Mouse (Mus musculus) mouse trophoblast stem cell (cell line): ENCODE measurements at regions not wholly inside any gene's neighbourhood (a gene's known extent, or its start where the extent isn't known, plus 50 kb on each side); places are given as distances from the start of the nearest gene placed in this dataset.

ENCODE experiments used
- in situ Hi-C, 2 experiments: fragments of 300-500 bp; cut with MseI, MboI; formaldehyde crosslinking; loops; 2 replicates in 1 of 2; 3 replicates in 1 of 2; pipeline ENCODE4 v1.15.1; 2025

DNA sequence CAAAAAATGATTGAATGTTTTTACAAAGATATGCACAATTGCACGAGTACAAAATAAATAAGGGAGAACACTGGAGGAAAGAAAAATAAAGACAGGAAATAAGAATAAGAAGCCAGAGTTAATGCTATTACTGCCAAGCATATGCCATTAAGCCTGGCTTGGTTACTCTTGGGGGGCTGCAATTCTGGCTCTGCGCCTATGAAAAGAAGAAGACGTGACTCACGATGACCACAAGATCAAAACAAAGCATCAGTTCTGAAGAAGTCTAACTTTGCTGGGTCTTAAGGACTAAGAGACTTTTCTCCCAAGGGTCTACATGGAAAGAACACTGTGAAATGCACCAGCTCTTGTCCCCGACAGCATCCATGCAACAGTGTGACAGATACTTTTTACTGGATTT, 454.8 kb upstream of the Mpdz start:
- in situ Hi-C loops, result no loop called here

DNA sequence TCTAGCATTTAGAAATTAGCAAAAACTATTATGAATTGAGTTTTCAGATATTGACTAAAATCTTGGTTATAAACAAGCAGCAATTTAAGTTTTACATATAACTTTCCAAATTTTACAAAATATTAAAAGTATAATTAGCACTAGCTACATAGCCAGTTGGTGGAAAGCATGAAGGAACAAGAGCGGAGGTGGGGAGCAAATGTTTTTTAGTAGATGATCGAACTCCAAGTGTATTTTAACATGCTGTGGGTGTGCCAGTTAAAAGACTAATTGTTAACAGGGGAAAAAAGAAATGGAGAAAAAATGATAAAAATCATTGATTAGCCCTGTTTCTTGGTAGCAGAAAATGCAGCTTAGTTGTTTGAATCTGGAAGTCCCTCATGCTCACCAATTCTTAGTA, 426.3 kb upstream of the Mpdz start:
- in situ Hi-C loops, result no loop called here

DNA sequence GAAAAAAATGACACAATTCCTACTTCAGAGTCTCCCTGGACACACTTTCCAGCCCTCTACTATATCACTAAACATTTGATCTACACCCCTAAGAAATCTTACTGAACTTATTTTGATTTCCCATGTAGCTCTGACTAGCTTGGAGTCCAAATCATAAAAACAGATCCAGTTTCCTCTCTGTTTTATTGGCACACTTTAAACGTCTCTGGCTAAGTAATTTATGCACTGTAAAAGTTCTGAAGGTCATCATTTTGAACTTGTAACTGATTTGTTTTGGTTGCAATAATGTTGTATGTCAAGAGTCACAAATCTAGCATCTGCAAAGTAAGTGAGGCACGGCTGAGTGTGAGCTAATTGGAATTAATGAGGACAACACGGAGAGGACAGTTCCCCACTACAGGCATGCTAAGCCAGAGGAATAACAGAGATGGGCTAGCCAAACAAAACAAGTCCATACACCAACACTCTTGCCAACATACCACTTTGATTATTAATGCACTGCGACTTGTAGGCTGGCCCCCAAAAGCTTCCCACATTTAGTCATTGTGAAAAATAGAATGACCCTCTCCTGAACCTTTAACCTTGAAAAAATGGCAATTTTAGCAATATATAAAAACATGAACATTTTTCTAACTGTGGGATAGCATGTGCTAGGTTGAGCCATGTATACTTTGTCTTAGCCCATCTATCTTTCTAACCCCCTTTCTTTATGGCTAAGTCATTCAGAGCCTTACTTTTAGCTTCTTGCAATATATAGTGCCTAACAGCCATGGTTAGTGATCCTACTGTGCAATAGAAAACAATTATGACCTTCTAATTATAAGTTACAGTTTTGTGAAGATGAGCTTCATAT, 399.3 kb upstream of the Mpdz start:
- in situ Hi-C loops, result no loop called here

DNA sequence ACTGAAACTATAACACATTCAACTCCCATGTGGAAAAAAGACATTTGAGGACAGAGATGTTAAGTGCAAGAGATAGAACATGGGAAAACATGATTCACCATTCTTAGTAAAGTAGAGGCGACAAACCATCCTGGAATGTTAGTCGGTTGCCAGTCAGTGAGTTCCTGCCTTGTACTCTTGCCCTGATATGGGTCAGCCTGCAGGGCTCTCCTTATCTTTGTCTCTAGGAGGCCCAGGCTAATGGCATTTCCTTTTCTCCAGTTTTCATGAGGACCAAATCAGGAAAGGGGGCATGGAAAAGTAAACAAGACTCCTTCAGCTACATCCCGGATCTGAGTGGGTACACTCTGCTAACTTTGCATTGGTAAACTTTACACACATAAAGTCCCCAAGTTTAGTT, 387.4 kb upstream of the Mpdz start:
- in situ Hi-C loops, result no loop called here

DNA sequence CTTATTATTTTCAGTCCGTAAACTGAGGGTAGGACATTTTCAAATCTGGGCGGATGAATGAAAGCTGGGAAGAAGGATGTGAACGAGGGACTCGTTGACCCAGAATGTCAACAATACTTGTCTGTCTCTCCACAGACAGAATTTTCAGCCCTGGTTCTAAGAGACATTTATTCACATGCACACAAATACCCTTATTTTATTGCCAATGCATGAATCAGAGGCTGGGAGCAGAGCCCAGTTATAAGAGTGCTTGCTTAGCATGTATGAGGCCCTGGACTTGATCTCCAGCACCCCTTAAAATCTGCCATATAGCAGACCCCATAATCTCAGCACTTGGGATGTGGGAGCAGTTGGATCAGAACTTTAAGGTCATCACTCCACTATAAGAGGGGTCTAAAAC, 384.8 kb upstream of the Mpdz start:
- in situ Hi-C loops, result no loop called here

DNA sequence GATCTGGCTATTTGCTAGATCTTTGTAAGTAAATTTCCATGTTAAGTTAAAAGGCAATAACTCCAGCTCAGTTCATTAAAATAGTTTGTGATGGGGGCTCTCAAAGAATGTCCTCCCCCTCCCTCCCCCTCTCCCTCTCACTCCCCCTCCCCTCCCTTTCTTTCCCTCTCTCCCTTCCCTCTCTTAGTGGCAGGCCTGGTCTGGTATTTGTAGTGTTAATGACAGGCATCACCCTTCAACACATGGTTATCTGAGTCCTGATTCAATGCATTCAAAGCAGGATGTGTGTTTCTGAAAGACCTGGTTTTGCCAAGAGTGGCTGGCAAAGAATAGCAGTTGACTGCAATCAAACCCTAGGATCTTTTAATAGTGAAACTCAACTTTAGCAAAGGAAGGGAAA, 383.4 kb upstream of the Mpdz start:
- in situ Hi-C loops, result no loop called here

DNA sequence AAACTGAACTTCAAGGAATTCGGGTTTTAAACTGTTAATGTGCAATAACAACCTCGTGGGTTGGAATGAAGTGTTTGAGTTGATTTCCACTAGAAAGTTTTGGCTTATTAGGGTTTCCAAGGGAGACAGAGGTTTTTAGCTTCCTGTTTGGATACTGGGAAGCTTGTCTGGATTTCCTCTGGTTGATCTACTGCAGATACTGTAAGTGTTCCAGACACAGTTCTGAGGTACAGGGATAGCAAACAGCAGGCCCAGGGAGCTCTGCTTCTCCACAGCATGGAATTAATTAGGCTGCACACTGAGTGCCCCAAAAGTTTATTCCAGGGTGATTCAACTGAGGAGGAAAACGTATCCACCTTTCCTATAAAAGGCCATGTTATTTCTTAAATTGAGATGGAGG, 381.0 kb upstream of the Mpdz start:
- in situ Hi-C loops, result no loop called here

DNA sequence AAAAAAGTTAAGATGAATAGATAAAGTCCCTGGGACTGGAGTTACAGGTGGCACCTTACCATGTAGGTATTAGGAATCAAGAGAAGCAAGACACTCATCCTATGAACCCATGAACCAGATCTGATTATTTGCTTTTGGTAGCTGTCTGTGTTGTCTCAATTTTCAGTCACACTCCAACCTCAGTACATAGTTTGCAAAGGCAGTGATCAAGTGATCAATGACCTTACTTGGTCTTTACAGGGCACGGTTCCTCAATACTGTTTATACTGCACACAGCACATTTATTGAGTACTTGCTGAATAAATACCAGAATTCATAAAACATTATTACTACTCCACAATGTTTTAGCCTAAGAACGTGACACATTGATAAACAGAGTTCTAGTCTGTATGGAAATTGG, 346.7 kb upstream of the Mpdz start:
- in situ Hi-C loops, result no loop called here

DNA sequence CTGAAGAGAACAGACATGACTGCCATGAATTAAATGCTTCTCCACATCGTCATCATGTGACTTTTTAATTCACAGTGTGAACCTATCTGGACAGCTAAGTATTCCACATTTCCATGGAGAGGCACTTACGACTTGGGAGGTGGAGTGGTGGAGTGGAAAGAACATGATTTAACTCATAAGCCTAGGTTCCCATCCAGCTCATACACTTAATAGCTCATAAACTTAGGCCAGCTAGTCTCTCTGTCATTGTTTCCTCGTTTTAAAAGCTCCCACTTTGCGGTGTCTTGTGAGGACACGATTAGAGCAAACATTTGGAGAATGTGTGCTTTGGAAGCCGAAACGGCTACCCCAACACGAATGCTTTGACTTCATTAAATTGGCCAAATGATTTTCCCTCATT, 346.0 kb upstream of the Mpdz start:
- in situ Hi-C loops, result no loop called here

DNA sequence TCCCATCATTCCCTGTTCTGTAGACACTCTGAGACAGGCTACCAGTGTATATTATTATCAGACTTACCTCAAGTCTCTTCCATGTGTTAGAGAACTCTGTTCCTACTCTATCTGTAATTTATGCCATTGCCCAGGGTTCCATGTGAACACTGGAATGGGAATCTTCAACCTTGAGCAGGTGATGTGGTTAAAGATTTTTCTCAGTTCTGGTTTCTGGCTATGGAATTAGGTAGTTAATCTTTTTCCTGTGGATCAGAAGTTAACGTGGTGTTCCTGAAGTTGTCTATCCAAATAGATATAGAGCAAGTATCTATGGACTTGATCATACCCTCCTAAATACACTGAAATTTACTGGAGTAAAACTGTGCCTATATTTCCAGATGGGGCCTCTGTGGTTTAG, 339.4 kb upstream of the Mpdz start:
- in situ Hi-C loops, result no loop called here

DNA sequence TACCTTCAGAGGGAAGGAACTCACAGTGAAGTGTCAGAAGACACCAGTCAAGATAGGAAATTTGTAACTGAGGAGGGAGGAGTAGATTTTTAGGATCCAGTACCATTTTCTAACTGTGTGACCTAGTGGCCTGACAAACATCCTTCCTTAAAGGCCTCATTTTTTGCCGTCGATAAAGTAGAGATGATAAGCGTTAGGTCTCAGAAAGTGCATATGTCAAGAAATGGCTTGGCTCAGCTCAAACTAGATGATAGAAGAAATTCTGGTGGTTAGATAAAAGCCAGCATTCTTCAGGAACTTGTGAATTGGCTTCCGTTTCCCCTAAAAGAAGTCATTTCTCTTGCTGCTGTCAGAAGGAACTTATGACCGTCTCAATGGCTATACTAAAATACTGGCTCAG, 324.1 kb upstream of the Mpdz start:
- in situ Hi-C loops, result no loop called here

DNA sequence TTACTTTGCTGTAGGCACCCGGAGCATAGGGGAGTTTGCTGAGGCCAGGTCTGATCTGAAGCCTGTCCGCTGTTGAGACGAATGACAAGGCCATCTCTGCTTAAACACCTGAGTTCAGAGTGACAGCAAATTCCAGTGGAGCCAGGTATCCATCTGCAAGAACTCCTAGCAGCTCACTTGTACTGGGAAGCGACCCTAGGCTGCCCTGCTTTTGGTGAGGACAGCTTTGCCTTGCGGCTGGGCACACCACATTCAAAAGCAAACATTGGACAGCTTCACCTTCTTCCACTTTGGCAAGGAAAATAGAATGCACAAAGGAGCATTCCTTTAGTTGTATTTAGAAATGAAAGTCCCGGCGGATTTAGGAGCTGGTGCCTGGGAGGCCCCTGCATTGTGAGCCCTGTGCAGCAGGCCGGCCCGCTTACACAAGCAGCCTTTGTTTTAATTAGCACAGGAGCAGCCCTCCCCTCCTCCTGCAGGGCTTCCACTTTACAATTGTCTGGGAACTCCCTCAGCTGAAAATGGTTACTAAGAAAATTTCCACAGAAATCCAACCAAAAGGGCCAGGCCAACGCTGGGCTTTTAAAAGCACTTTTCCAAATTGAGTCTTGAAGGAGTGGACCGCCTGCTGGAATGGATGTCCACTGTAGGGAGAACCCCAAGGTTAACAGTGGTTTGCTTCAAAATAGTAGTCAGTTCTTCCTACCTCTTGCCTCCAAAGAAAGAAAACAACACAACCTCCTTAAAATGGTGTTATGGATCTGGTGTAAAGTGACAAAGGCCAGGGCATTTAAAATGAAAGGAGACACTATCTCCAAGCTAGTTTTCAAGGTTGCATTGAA, 321.6 kb upstream of the Mpdz start:
- in situ Hi-C loops, result no loop called here

DNA sequence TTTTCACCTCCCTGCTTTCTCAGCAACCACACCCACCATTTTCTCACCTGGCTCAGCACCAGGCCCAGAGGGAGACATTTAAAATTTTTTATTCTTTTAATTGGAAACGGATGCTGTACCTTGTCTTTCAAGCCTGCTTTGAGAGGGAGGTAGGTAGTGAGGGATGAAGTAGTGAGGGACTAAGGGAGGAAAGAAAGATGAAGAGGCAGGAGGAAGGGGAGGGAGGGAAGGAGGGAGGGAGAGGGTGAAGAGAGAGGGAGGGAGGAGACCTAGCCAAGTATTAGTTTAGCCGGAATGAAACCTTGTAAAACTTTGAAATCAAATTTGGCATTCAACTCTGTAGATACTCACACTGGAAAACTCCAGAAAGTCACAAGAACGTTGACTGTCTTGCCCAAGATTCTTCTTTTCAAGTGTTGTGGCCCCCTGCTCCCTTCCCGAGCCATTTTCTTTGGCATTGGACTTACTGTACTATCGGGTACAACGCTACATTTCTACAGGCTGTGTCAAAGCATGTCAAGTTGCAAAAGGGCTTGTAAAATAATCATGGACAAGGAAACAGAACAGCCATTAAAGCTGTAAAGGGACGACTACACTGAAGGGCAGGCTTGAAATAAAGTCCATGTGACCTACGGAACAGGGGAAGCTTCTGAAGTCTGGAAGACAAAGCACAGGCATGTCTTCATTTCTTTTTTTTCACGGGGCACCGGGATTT, 320.9 kb upstream of the Mpdz start:
- in situ Hi-C loops, result no loop called here

DNA sequence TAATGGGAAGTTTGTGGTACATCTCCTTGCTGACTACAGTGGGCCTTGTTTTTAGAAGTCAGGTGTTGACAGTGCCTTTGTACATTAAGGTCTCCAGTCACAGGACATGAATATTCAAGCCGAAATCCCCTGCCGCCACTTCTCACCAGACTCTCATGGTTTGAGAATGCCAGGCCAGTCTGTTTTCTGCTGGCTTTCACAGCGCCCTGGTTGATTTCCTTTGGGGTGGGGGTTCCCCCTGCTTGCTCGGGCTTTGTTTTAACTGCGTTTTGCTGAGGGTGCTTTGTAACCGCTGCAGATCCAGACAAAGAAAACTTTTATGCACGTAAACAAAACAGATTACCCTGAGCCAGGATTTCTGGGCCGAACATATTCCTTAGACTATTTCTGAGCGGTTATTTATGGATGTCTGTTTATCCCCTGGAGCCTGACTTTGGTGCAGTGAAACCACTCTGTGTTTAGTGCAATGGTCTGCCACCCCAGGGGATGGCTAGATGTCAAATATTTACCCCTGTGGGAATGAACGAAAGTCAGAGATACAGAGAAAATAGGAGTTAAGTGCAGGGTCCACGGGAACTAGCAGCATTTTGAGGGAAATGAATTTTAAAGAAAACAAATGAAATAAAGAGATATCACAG, 320.1 kb upstream of the Mpdz start:
- in situ Hi-C loops, result no loop called here

DNA sequence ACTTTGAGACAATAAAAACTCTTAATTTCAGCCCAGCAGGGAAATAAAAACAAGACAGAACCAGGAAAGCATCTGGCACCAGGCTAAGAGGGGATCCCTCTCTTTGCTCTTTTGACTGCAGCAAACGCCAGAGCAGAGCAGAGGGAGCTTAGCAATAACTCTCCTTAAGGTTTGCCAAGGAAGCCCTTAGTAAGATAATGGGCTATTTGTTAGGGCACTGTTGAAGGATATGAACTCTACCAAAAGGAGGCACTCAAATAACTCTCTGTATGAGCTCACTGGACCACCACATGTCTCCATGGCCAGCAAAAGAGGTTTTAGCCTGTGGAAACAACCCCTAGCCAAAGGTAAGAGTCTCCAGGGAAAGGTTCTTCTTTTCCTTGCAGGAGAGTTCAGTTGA, 315.3 kb upstream of the Mpdz start:
- in situ Hi-C loops, result no loop called here

DNA sequence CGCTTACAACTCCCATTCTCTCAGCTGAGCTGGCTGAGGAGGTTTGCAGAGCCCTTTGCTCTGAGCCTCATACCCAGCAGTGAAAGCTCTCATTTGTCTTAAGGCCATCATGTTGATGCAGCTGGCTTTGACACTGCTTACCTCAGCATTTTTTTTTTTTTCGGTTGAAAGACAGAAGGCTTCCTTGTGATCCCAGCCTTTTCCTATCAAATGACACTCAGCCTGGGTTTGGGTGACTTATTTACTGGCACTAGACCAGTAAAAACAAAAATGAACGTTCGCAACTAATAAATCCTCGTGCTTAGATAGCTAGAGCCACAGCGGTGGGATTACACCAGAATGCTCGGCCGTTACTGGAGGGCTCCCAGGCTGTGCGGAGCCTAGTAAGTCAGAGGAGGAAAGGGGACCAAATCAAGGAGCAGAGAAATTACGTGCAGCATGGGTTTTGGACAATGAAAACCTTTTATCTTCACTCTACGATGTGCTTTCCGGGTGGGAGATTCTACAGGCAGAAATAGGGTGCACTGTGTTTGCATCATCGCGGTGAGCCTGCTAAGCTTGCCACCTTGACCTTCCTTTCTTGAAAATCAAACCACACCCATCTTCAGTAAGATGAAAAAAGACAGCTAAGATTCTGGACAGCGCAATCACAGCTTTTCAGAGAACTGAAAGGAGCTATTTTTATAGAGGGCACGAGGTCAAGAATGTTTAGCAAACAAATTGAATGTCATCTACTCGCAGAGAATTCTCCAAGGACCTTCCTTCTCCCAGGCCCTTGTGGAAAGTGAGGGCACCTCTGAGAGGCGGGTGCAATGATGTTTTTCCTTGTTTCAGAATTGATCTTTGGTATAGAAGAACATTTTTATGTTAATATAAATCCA, 302.3 kb upstream of the Mpdz start:
- in situ Hi-C loops, result no loop called here

DNA sequence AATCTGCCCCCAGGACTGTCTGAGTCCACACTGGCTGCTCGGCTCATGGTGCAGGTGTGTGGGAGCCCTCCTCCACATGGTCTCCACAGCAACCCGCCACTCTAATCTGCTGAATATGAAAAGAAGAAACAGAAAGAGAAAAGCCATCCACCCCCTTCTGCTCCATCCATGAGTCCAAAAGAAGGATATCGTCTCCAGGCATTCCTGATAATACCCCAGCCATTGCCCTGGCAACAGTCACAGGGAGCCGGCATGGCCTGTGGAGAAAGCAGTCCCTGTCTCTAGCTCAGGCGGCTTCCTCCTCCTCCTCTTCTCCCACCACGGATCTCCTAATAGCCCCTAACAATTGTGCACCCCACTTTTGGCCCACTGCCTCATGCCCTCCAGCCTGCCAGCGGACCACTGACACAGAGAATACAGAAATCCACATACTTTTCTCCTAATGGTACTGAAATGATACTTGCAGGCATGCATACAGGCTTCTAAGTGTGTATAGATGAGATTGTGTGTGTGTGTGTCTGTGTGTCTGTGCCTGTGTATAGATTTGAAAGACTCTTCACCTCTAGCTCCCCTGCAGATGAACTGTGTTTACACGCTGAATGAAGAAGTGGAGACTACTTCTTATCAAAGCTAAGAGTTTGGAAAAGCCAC, 301.5 kb upstream of the Mpdz start:
- in situ Hi-C loops, result no loop called here

DNA sequence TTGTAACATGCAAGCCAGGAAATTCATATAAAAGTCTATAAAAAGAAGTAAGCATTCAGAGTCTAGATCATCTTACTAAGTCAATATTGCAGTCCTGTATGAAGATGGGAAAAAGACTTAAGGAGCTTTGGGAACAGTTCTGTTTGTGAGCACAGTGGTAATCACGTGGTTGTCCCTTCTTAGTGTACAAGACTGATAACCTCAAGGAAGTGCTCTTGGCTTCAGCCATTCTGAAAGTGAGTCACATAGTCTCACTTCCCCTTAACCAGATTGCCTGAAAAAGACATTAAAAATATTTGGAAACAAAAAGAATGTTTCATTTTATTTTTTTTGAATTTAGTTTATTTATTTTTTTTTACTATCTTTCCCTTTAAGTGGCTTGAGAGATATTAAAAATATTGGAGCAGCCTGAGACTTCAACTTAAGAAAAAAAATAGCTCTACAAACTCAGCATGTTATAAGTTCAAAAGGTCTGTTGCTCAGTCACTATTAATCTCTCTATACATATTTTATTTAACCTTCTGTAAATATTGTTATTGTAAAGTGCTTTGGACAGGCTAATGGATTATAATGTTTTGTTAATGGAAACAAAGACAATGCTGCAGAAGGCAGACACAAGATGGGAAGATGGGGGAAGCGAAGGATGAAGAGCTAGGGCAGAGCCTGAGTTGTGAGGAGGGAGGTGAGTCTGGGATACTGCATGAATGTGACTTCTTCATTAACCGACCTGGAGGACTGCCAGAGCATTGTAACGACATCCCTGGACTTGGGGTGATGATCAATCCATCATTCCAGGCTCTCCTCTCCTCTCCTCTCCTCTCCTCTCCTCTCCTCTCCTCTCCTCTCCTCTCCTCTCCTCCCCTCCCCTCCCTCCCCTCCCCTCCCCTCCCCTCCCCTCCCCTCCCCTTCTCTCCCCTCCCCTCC, 300.2 kb upstream of the Mpdz start:
- in situ Hi-C loops, result no loop called here

DNA sequence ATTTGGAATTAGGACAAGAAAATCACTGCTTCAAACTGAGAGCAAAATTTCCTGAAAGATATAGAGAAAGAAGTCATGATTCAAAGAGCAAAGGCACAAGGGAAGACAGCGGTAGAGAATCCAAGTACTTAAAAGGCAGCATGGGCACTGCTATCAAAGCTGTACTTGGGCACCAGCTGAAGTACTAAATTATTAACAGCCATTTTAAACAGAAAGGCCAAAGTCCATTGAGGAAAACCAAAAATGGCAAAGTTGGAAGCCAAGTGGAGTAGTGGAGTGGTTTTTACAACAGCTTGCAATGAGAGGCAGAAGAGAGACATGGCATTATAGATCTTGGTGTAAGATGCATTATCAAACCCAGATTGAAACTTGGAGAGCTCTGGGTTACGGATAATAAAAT, 291.8 kb upstream of the Mpdz start:
- in situ Hi-C loops, result no loop called here
